Mouse (Mus musculus) adipocyte (in vitro differentiated cells): ENCODE results near the gene Prl3b1.

Source experiments
- DNase-seq: peaks from one replicate; pipeline ENCODE4 v3.0.0-alpha.2; 2016; ENCODE audit warnings: low spot score

The Prl3b1 gene

GRCm38 (mm10) chr13:27241547-27241946, at the start of gene Prl3b1:
Gene Prl3b1 (plus strand): TSS chr13:27241847.
- no peak for DNase-seq

- no peak for DNase-seq
Observed at GRCm38 (mm10) chr13:27196359-27196758, 45.3 kb upstream of the Prl3b1 start, which contains the start of gene Prl3c1. Gene Prl3c1 (plus strand): TSS chr13:27196659.

- no peak for DNase-seq
Observed at GRCm38 (mm10) chr13:27259136-27259535, 17.5 kb downstream of the Prl3b1 start, which contains the start of gene Prl3a1. Gene Prl3a1 (plus strand): TSS chr13:27259436.
